Mouse (Mus musculus) ES-E14 (cell line): Measurements from ENCODE around the gene Itgb5. TPM values are rescaled to one million over a fixed set of nuclear protein-coding genes. Genes with fewer than 3 reads are reported as not detected.
A peak's percentile ranks its signal among the peaks of the same experiment; 100 is the strongest.

Experiments used
- DNase-seq: peaks from one replicate; pipeline ENCODE4 v3.0.0-alpha.2; 2013; ENCODE audit warnings: low read depth, low spot score
- H3K27ac ChIP-seq: 2 replicates; pipeline ENCODE4 v1.5.1; 2012; ENCODE audit warnings: low read depth, mild to moderate bottlenecking, low read length, moderate library complexity, mixed read lengths; ENCODE audit not compliant: poor library complexity, insufficient read depth, severe bottlenecking
- H3K36me3 ChIP-seq: 2 replicates; pipeline ENCODE4 v1.6.1; 2012; ENCODE audit warnings: mild to moderate bottlenecking, low read length, moderate library complexity, mixed read lengths; ENCODE audit not compliant: control insufficient read depth, poor library complexity, insufficient read depth, severe bottlenecking
- H3K4me1 ChIP-seq, 2 experiments: fragments of 150-350 bp in 1 of 2; sonication (generic) in 1 of 2; 2 replicates each; pipeline ENCODE4 v1.6.1; 2012; ENCODE audit warnings: low read length in 2 of 2, mild to moderate bottlenecking in 1 of 2, mixed read lengths in 1 of 2; ENCODE audit not compliant: control insufficient read depth in 2 of 2, insufficient read depth in 2 of 2, poor library complexity in 1 of 2
- H3K4me3 ChIP-seq, 2 experiments: fragments of 150-350 bp in 1 of 2; sonication (generic) in 1 of 2; 2 replicates each; pipeline ENCODE4 v1.5.1; 2012; ENCODE audit warnings: low read length in 2 of 2, low read depth in 1 of 2, mild to moderate bottlenecking in 1 of 2, mixed read lengths in 1 of 2; ENCODE audit not compliant: insufficient read depth in 1 of 2, poor library complexity in 1 of 2, severe bottlenecking in 1 of 2
- H3K9ac ChIP-seq: 2 replicates; pipeline ENCODE4 v1.6.1; 2012; ENCODE audit warnings: low read depth, mild to moderate bottlenecking, low read length, mixed read lengths; ENCODE audit not compliant: poor library complexity, insufficient read depth, severe bottlenecking
- H3K9me3 ChIP-seq: fragments of 150-350 bp; sonication (generic); 2 replicates; pipeline ENCODE4 v1.6.1; 2012; ENCODE audit warnings: low read depth, mild to moderate bottlenecking, low read length; ENCODE audit not compliant: control insufficient read depth, insufficient read depth
- CHD2 ChIP-seq: IDR thresholded peaks from 2 replicates; pipeline ENCODE4 v1.6.1; 2014; ENCODE audit warnings: mild to moderate bottlenecking, low read depth, low read length, inconsistent platforms
- HCFC1 ChIP-seq: IDR thresholded peaks from 2 replicates; pipeline ENCODE4 v1.6.1; 2012; ENCODE audit warnings: low read length, inconsistent platforms, borderline replicate concordance; ENCODE audit not compliant: insufficient read depth
- MAFK ChIP-seq: IDR thresholded peaks from 2 replicates; pipeline ENCODE4 v1.6.1; 2014; ENCODE audit warnings: mild to moderate bottlenecking, low read depth, low read length, inconsistent platforms; ENCODE audit not compliant: insufficient read depth
- ZC3H11A ChIP-seq: IDR thresholded peaks from 2 replicates; pipeline ENCODE4 v1.6.1; 2012; ENCODE audit warnings: low read depth, mild to moderate bottlenecking, inconsistent platforms, low read length, borderline replicate concordance
- ZNF384 ChIP-seq: IDR thresholded peaks from 2 replicates; pipeline ENCODE4 v1.6.1; 2012; ENCODE audit warnings: low read depth, low read length, inconsistent platforms
- in situ Hi-C, 2 experiments: fragments of 600-800 bp; cut with MboI; formaldehyde crosslinking; loops; one replicate each; pipeline ENCODE4 v1.15.1; 2025; ENCODE audit warnings: low sequenced_read_pairs in 2 of 2, inconsistent platforms in 1 of 2; ENCODE audit not compliant: unreplicated experiment in 2 of 2
- total RNA-seq: library from RNA; depleted of rRNA; stranded (reverse); fragments of 300-350 nt; gene quantifications from 2 replicates; pipeline ENCODE4 v1.2.3, GENCODE M21; 2012

Itgb5 gene
- total RNA-seq, 1 experiment: 60.6 TPM

GRCm38 (mm10) chr16:33986993-33987392, 157.5 kb downstream of the Itgb5 start:
- H3K4me1 ChIP-seq: peaks cover 3 to 8% of the 10 kb centered on the region in 2 experiments; a peak in 2 of 4 replicates
- no peak overlapping the region for H3K27ac ChIP-seq
- no peak for DNase-seq
- TF ChIP-seq HCFC1: no peak
- TF ChIP-seq ZNF384: no peak
- TF ChIP-seq MAFK: no peak
- no peak for TF ChIP-seq CHD2
- TF ChIP-seq ZC3H11A: no peak
- H3K9me3 ChIP-seq: no peaks in the 10 kb centered on the region
- H3K36me3 ChIP-seq: no peaks in the 10 kb centered on the region
- no peak overlapping the region for H3K4me3 ChIP-seq
- in situ Hi-C loops: no loop called here
- no peak overlapping the region for H3K9ac ChIP-seq

- Histone ChIP-seq H3K4me1 (peaks cover 3 to 8% of the 10 kb centered on the region in 2 experiments; a peak in 2 of 4 replicates), H3K9ac (no peak overlapping the region), H3K4me3 (no peak overlapping the region), H3K36me3 (no peaks in the 10 kb centered on the region), H3K9me3 (no peaks in the 10 kb centered on the region), H3K27ac (no peak overlapping the region)
- in situ Hi-C loops: no loop called here
- TF ChIP-seq ZC3H11A (peak; percentile 71; the same call in 1 of the 2 replicates), MAFK (no peak)
- DNase-seq: peak; percentile 62
Measured at GRCm38 (mm10) chr16:33988358-33989012, 159.0 kb downstream of the Itgb5 start.

GRCm38 (mm10) chr16:33989106-33989505, 159.6 kb downstream of the Itgb5 start:
- H3K27ac ChIP-seq: no peak overlapping the region
- H3K4me1 ChIP-seq: peaks cover 3 to 8% of the 10 kb centered on the region in 2 experiments; a peak in 2 of 4 replicates
- in situ Hi-C loops: no loop called here
- H3K36me3 ChIP-seq: no peaks in the 10 kb centered on the region
- DNase-seq: no peak
- no peak overlapping the region for H3K4me3 ChIP-seq
- no peaks in the 10 kb centered on the region for H3K9me3 ChIP-seq
- TF ChIP-seq HCFC1: no peak
- no peak for TF ChIP-seq ZNF384
- no peak for TF ChIP-seq CHD2
- no peak for TF ChIP-seq MAFK
- TF ChIP-seq ZC3H11A: no peak
- no peak overlapping the region for H3K9ac ChIP-seq

- TF ChIP-seq HCFC1: no peak
- no peak for TF ChIP-seq MAFK
- H3K9ac ChIP-seq: no peak overlapping the region
- peaks cover 3 to 8% of the 10 kb centered on the region in 2 experiments; a peak in 2 of 4 replicates for H3K4me1 ChIP-seq
- in situ Hi-C loops: loop anchor here (10.0 kb wide), 2 partner anchors 114 to 124 kb away; no protein-coding TSS in a partner anchor
- H3K36me3 ChIP-seq: no peaks in the 10 kb centered on the region
- DNase-seq: no peak
- H3K27ac ChIP-seq: no peak overlapping the region
- no peaks in the 10 kb centered on the region for H3K9me3 ChIP-seq
- no peak overlapping the region for H3K4me3 ChIP-seq
Measured at GRCm38 (mm10) chr16:33990712-33991111, 161.2 kb downstream of the Itgb5 start.

GRCm38 (mm10) chr16:33994321-33994720, 164.9 kb downstream of the Itgb5 start:
- H3K4me1 ChIP-seq: peaks cover 3 to 8% of the 10 kb centered on the region in 2 experiments; a peak in 2 of 4 replicates
- in situ Hi-C loops: loop anchor here (10.0 kb wide), 2 partner anchors 110 to 120 kb away; no protein-coding TSS in a partner anchor
- TF ChIP-seq HCFC1 (no peak), MAFK (no peak), CHD2 (no peak), ZNF384 (no peak), ZC3H11A (no peak)
- no peaks in the 10 kb centered on the region for H3K36me3 ChIP-seq
- DNase-seq: no peak
- H3K27ac ChIP-seq: no peak overlapping the region; the same call in 1 of the 2 replicates
- H3K9ac ChIP-seq: no peak overlapping the region
- no peaks in the 10 kb centered on the region for H3K9me3 ChIP-seq
- H3K4me3 ChIP-seq: no peak overlapping the region
